Mouse (Mus musculus) embryonic facial prominence, embryonic 14.5 days (tissue): Measurements from ENCODE around the gene St3gal2. TPM values are rescaled to one million over a fixed set of nuclear protein-coding genes. Genes with fewer than 3 reads are reported as not detected.

ENCODE experiments used
- ATAC-seq: fragments of 200-750 bp; cut with Nextera tagmentation; 2 replicates; pipeline ENCODE4 v1.8.0; 2017; ENCODE audit warnings: low read depth, moderate number of reproducible peaks, moderate TSS enrichment
- DNase-seq: peaks from one replicate; pipeline ENCODE4 v3.0.0-alpha.2; 2015; ENCODE audit warnings: low spot score
- H3K27ac ChIP-seq: fragments of 300-500 bp; sonication (generic); replicated peaks from 2 replicates; pipeline ENCODE4 v1.5.1; 2014; ENCODE audit warnings: low read depth, mild to moderate bottlenecking, low read length, moderate library complexity
- H3K27me3 ChIP-seq: fragments of 300-500 bp; sonication (generic); replicated peaks from 2 replicates; pipeline ENCODE4 v1.6.1; 2014; ENCODE audit warnings: low read length; ENCODE audit not compliant: control insufficient read depth, insufficient read depth
- H3K36me3 ChIP-seq: fragments of 300-500 bp; sonication (generic); 2 replicates; pipeline ENCODE4 v1.6.1; 2014; ENCODE audit warnings: low read length, mixed read lengths; ENCODE audit not compliant: control insufficient read depth, insufficient read depth
- H3K4me1 ChIP-seq: fragments of 300-500 bp; sonication (generic); 2 replicates; pipeline ENCODE4 v1.6.1; 2014; ENCODE audit warnings: antibody characterized with exemption, low read length; ENCODE audit not compliant: control insufficient read depth, insufficient read depth
- H3K4me2 ChIP-seq: fragments of 300-500 bp; sonication (generic); 2 replicates; pipeline ENCODE4 v1.6.1; 2014; ENCODE audit warnings: low read depth, mild to moderate bottlenecking, low read length, moderate library complexity, mixed read lengths
- H3K4me3 ChIP-seq: fragments of 300-500 bp; sonication (generic); 2 replicates; pipeline ENCODE4 v1.5.1; 2014; ENCODE audit warnings: low read depth, mild to moderate bottlenecking, low read length
- H3K9ac ChIP-seq: fragments of 300-500 bp; sonication (generic); 2 replicates; pipeline ENCODE4 v1.6.1; 2014; ENCODE audit warnings: low read depth, mild to moderate bottlenecking, low read length, moderate library complexity, mixed read lengths
- H3K9me3 ChIP-seq: fragments of 300-500 bp; sonication (generic); 2 replicates; pipeline ENCODE4 v1.6.1; 2016; ENCODE audit warnings: low read length; ENCODE audit not compliant: control insufficient read depth
- WGBS: fragments of 180-500 bp; shearing (Covaris S2); extraction: QIAGEN DNeasy Blood & Tissue Kit; methylation state at CpG from one replicate; pipeline ENCODE4 v1.1.7; 2014; 5-methylcytosine and 5-hydroxymethylcytosine counted together
- polyA plus RNA-seq: library from polyadenylated mRNA; unstranded; fragments of >200 nt; fragmentation: Nextera tagmentation; extraction: Ambion mirVana; gene quantifications from 2 replicates; pipeline ENCODE4 v1.2.1, GENCODE M21; 2014

The St3gal2 gene
- polyA plus RNA-seq, 1 experiment from 2014 or later, result 19.4 TPM

- Histone ChIP-seq H3K9ac (no peak overlapping the region), H3K36me3 (no peaks in the 10 kb centered on the region), H3K4me3 (no peak overlapping the region), H3K27ac (no peak overlapping the region), H3K4me2 (no peak overlapping the region), H3K27me3 (no peaks in the 10 kb centered on the region), H3K4me1 (peaks cover 18% of the 10 kb centered on the region), H3K9me3 (no peaks in the 10 kb centered on the region)
- 67% methylated on average over 8 of the region's 8 CpGs for WGBS
- DNase-seq, result no peak
- no peak for ATAC-seq
Observed at GRCm38 (mm10) chr8:110918460-110918859, 1.3 kb upstream of the St3gal2 start.

- H3K27ac ChIP-seq, result peak overlapping the region; percentile 83
- DNase-seq (peak; percentile 25), ATAC-seq (peak; percentile 22)
Observed at GRCm38 (mm10) chr8:110920032-110920772, 480 bp downstream of the St3gal2 start.

GRCm38 (mm10) chr8:110920773-110921277, 1.1 kb downstream of the St3gal2 start:
- Histone ChIP-seq H3K27me3 (no peaks in the 10 kb centered on the region), H3K36me3 (no peaks in the 10 kb centered on the region), H3K27ac (peak overlapping the region; percentile 83), H3K9ac (peak overlapping the region; percentile 92), H3K9me3 (no peaks in the 10 kb centered on the region), H3K4me3 (peak overlapping the region; percentile 91), H3K4me2 (peak overlapping the region; percentile 85), H3K4me1 (peaks cover 18% of the 10 kb centered on the region)
- ATAC-seq, result no peak
- WGBS, result 15% methylated on average over 3 of the region's 3 CpGs
- no peak for DNase-seq

More at GRCm38 (mm10) chr8:110920032-110920772, 480 bp downstream of the St3gal2 start:
- Histone ChIP-seq H3K4me3 (peak overlapping the region; percentile 91), H3K36me3 (no peaks in the 10 kb centered on the region), H3K4me2 (peak overlapping the region; percentile 85), H3K27me3 (no peaks in the 10 kb centered on the region), H3K9me3 (no peaks in the 10 kb centered on the region), H3K4me1 (peaks cover 18% of the 10 kb centered on the region), H3K9ac (peak overlapping the region; percentile 92)
- WGBS, result 1% methylated on average over 11 of the region's 37 CpGs

GRCm38 (mm10) chr8:110921492-110922230, 1.9 kb downstream of the St3gal2 start:
- Histone ChIP-seq H3K27me3 (no peaks in the 10 kb centered on the region), H3K4me3 (peak overlapping the region; percentile 91), H3K36me3 (no peaks in the 10 kb centered on the region), H3K4me1 (peaks cover 18% of the 10 kb centered on the region), H3K9ac (peak overlapping the region; percentile 92), H3K27ac (peak overlapping the region; percentile 83), H3K4me2 (peak overlapping the region; percentile 85), H3K9me3 (no peaks in the 10 kb centered on the region)
- 7% methylated on average over 7 of the region's 7 CpGs for whole genome bisulfite sequencing
- peak; percentile 10; the same call in 1 of the 2 replicates for ATAC-seq
- DNase-seq, result peak; percentile 89

- no peaks in the 10 kb centered on the region for H3K36me3 ChIP-seq
- H3K9me3 ChIP-seq, result no peaks in the 10 kb centered on the region
- no peak for ATAC-seq
- no peak overlapping the region for H3K27ac ChIP-seq
- 80% methylated on average over 8 of the region's 8 CpGs for WGBS
- no peak overlapping the region for H3K4me3 ChIP-seq
- H3K27me3 ChIP-seq, result no peaks in the 10 kb centered on the region
- no peak overlapping the region for H3K4me2 ChIP-seq
- peaks cover 22% of the 10 kb centered on the region for H3K4me1 ChIP-seq
- H3K9ac ChIP-seq, result no peak overlapping the region
- no peak for DNase-seq
Observed at GRCm38 (mm10) chr8:110925691-110926140, 6.0 kb downstream of the St3gal2 start.

- H3K4me3 ChIP-seq, result no peak overlapping the region
- H3K4me1 ChIP-seq, result peaks cover 14% of the 10 kb centered on the region
- DNase-seq (no peak), ATAC-seq (no peak)
- no peak overlapping the region for H3K27ac ChIP-seq
- H3K9ac ChIP-seq, result no peak overlapping the region
- H3K9me3 ChIP-seq, result no peaks in the 10 kb centered on the region
- WGBS, result 41% methylated on average over 5 of the region's 5 CpGs
- H3K4me2 ChIP-seq, result no peak overlapping the region
- H3K27me3 ChIP-seq, result no peaks in the 10 kb centered on the region
- H3K36me3 ChIP-seq, result no peaks in the 10 kb centered on the region
Observed at GRCm38 (mm10) chr8:110926690-110927089, 7.0 kb downstream of the St3gal2 start.

GRCm38 (mm10) chr8:110928435-110928834, 8.7 kb downstream of the St3gal2 start:
- no peak overlapping the region for H3K27ac ChIP-seq
- no peaks in the 10 kb centered on the region for H3K36me3 ChIP-seq

GRCm38 (mm10) chr8:110929066-110929465, 9.3 kb downstream of the St3gal2 start:
- DNase-seq, result no peak
- no peak overlapping the region for H3K27ac ChIP-seq
- no peaks in the 10 kb centered on the region for H3K36me3 ChIP-seq
- no peak overlapping the region for H3K4me3 ChIP-seq
- no peak for ATAC-seq
- WGBS, result 62% methylated on average over 5 of the region's 5 CpGs
- no peaks in the 10 kb centered on the region for H3K27me3 ChIP-seq
- H3K4me1 ChIP-seq, result peaks cover 7% of the 10 kb centered on the region
- no peaks in the 10 kb centered on the region for H3K9me3 ChIP-seq
- no peak overlapping the region for H3K9ac ChIP-seq
- H3K4me2 ChIP-seq, result no peak overlapping the region

More at GRCm38 (mm10) chr8:110928435-110928834, 8.7 kb downstream of the St3gal2 start:
- H3K4me2 ChIP-seq, result no peak overlapping the region
- no peak for DNase-seq
- no peak overlapping the region for H3K9ac ChIP-seq
- WGBS, result 70% methylated on average over 7 of the region's 7 CpGs
- H3K4me1 ChIP-seq, result peaks cover 7% of the 10 kb centered on the region
- H3K9me3 ChIP-seq, result no peaks in the 10 kb centered on the region
- H3K4me3 ChIP-seq, result no peak overlapping the region
- no peaks in the 10 kb centered on the region for H3K27me3 ChIP-seq
- ATAC-seq, result no peak
